Mouse (Mus musculus): ENCODE data around the gene Rrp1b. TPM values are rescaled to one million over a fixed set of nuclear protein-coding genes. Genes with fewer than 3 reads are reported as not detected.
"Not testable (repeated sequence)": the region's sequence is repeated elsewhere in the genome, so short reads cannot be mapped to it uniquely, and the experiment has no call there.

The Rrp1b gene
- total RNA-seq, 2 experiments from 2014 or later = 16.2 to 16.8 TPM

DNA sequence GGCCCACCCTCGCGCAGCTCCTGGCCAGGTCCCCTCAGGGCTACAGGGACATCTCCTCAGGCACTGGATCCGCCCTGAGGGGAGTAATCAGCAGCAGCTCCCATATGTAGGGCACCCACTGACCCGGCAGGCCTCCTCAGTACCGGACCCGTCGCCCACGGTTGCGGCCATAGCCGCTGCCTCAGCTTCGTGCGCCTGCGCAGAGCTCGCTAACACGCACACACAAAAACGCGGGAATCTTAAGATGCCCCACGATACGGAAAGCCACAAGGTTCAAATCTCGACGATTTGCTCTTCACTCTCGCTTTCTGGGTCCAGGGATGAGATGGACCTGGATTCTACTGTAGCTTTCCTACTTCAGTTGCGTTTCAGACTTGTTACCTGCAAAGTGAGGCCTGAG is 1.6 kb upstream of the Rrp1b start:
- DNase-seq = no peak

DNA sequence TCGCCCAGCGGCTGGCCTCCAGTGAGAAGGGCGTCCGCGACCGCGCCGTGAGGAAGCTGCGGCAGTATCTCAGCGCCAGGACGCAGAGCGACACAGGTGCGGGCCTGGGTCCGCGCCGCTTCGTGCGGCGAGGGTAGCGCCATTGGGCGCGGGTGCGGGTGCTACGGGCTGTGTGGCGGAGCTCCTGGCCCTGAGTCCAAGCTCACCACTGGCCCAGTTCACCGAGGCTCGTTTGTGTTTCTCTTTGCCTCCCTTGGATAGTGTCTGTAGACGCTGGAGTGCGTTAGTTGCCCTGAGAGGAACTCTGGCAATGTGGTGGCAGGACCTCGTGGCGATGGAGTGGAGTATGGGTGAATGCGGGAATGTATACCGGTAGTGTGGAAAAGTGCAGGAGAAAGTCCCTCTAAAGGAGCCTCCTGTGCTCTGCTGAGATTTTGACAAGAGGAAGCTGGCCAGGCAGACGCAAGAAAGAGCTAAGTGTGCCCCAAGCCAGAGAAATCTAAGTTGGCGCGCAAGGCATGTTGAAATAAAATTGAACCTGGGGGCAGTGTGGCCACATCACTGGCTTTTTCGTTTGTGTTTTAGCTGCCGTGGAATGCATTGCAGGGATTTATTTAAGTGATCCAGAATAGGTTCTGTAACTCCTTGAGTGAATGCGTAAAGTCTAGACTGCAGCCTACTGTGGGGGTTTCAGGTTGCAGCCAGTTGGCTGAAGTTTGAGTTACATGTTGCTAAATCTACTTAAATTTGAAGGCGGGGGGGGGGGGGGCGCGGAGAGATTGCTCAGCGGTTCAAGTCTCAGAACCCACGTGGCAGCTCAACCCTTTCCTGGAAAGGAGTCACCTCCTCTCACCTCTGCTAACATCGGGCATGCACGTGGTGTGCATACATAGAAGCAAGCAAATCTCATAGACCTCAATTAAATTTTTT is 874 bp downstream of the Rrp1b start:
- DNase-seq = no peak

DNA sequence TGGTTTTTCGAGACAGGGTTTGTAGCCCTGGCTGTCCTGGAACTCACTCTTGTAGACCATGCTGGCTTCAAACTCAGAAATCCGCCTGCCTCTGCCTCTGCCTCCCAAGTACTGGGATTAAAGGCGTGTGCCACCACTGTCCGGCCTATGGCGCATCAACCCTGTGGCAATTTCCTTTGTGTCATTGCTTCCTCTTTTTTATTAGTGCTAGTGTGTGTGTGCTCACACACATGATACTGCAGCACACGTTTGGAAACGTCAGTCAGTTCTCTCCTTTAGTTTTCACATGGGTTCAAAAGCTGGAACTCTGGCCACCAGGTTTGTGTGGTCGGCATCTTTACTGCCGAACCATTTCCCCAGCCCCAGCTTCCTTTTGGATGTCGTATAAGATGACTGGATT is 4.4 kb downstream of the Rrp1b start:
- DNase-seq = no peak

DNA sequence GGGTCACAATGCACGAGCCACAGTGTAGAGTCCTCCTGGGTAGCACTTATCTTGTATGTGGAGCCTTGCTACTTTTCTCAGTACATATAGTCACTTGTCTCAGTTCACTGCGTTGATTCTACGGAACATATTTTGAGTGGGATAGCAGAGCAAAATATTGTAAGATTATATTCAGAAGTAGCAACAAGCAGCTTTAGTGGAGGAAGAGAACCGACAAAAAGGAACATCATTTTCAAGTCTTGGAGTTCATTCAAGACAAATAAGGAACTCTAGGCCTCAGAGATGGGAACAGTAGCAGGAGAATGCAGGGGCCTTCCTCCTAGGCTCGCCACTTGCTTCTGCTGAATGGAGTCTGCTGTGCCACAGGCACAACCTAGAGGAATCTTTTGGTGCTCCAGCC is 10.6 kb downstream of the Rrp1b start:
- DNase-seq = no peak

DNA sequence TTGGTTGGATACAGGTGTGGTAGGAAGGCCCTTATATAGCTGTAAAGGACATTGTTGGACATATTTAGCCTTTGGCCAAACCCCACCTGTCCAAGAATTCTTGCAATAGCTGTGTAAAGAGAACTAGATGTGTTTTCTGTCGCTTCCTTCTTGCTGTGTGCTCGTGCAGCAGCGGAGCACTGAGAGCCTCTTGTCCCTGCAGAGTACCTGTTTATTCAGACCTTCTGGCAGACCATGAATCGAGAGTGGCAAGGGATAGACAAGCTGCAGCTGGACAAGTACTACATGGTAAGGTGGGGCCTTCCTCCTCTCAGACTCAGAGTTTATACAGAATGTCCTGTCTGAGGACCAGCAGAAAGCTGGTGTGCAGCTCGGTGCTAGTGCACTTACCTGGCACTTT is 12.5 kb downstream of the Rrp1b start:
- no peak for DNase-seq

DNA sequence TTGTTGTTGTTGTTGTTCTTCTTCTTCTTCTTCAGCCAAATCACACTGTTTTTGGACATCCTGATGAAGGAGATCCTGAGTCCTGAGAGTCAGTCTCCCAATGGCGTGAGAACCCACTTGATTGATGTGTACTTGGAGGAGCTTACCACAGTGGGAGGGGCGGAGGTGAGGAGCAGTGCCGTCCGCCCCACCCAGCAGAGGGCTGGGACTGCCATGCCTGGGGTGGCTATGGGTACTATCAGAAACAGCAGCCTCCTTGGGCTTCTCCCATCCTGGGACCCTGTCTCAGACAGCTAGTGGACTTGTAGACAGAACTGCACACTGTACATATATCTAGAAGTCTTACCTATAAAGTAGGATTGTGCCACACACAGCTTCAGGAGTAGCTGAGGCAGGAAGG is 14.0 kb downstream of the Rrp1b start:
- no peak for DNase-seq

DNA sequence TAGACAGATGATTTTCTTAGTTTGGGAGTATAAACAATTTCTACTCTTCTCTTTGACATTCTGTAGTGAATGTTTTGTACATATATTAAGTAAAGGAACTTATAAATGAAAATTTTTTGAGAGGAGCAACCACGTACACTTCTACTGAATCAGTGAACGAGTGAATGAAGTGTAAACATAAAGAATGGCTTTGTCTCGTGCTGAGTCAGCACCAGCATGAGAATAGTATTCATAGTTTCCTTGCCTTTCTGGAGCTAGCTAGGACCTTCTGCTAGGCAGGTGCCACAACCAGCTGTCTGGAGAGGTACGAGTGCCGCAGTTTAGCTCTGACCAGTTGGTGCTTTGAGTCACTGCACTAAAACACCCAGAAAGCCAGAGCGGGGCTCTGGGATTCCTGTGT is 14.7 kb downstream of the Rrp1b start:
- DNase-seq = no peak

DNA sequence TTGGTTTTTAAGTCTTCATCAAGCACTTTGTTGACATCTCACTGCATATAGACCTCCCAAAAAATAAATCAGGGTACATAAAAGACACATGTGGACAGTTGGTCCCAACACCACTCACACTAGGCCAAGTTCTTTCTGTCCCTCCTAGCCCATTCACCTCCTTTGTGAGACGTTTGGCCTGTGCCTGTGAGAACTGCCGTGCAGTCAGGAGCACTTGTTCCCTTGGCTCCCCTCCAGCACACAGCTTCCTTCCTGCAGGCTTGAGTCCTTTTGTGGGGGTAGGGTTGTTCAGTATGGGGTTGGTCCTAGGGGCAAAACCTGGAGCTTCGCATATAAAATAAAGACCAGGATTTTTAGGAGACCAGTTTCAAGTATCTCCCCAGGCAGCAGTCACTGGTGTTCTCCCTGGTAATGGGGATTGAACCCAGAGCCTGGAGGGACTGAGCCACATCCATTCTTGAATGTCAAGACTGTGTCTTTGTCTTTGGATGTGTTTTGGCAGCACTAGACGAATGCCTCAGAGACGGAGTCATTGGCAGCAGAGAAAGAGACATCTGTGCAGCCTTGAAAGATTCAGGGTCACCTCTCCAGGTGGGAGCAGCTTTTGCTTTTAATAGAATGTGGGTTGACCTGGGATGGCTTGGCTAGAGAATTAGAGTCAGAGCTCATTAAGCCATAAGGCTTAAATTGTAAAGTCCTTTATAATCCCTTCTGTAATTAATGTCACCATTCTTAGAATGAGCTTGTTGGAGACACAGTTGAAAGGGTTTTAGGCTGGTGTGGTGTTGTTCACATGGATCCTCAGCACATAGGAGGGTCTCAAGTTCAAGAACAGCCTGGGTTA is 16.6 kb downstream of the Rrp1b start:
- DNase-seq = peak; percentile 42

DNA sequence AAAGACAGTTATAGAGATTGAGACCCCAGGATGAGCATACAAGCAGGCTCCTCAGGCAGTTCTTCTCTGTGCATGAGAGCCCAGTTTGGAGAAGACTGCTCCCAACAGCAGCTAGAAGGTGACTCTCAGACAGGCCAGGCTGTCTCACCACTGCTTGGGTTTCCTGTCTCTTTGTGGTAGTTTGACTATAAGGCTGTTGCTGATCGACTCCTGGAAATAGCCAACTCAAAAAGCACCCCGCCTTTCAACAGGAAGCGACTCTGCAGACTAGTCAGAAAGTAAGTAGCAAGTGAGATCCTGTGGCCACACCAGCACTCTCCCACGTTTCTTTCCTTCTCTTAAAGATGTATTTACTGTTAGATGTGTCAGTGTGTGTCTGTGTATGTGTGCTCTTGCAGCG is 17.8 kb downstream of the Rrp1b start:
- DNase-seq = no peak

DNA sequence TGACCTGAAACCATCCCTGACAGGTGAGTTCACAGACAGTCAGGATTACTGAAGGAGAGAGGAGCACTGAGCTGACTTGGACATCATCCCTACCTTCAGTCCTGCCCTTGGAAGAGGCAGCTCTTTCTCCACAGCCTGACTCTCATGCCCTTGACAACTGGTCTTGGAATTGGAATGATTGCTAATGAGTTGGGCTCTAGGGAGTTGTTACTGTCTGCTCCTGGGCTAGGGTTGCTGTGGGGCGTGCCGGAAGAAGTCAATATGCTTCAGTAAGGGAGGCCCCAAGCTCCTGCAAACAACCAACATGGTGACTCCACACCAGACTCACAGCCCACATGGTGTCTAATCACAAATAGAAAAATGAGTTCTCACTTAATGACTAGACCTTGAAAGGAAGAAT is 21.9 kb downstream of the Rrp1b start:
- no peak for DNase-seq

DNA sequence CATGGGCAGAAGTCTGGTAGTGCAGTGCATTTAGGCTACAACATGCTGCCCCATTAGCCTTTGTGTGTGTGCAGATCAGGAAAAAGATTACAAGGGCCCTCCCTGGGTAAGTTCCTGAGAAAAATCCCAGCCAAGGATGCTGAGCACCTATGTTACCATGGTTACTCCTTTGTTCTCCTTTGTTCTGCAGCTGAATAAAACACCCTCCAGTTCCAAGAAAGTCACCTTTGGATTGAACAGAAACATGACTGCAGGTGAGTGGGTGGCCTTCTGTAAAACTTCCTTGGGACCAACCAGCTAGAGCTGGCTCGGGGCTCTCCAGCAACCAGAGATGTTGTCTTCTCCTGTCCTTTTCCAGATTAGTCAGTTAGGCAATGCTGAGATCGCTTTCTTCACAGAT is 23.2 kb downstream of the Rrp1b start:
- no peak for DNase-seq

DNA sequence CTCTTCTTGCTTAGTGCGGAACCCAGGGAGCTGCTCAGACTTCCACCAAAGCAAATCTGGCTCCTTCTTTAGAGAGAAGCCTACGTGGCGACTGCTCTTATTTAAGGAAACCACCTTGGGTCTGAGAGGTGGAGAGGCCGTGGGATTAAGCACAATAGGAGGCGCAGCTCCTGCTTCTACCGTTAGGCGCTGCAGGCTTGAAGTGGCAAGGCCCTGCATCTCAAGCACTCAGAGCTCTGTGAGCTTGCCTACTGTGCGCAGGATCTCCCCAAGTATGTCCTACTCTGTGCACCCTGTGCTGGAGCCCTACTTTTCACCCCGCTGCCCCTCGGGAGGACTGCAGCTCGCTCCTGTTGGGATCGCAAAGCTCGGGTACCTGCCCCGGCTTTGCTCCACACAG is 25.3 kb downstream of the Rrp1b start:
- DNase-seq = no peak

DNA sequence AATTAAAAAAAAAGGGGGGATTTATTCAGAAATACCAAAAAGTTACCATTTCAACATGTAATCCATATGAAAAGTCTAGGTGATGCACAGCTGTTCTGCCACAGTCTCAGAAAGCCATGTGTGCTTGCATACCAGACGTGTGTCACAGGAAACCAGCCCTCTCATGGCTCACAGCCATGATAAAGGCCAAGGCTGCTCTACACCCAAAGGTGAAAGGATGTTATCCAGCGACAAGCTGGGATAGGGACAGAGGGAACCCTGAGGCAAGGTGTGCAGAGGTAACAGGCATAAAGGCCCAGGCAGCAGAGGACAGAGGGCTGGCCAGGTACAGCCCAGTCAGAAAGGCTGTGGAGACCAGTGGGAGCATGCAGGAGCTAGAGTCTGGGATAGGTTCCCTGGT is 27.8 kb downstream of the Rrp1b start:
- DNase-seq = no peak

DNA sequence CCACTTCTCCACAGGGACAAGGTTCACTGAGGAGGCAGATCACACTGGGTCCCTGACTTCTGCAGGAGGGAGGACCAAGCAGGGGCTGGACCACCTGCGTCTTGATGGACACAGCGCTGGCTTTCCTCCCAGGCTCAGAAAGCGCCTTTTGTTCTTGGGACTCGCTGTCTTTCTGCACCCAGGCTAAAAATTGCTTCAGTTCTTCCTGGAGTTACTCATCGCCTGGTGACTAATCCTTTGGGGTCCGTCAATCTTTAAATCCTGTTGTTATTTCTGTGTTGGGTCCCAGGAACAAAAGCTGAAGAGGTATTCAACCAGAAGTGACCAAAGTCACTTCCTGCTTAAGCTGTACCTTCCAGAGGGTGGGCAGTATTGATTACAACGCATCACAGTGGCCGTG is 28.9 kb downstream of the Rrp1b start:
- DNase-seq = not testable (repeated sequence)

DNA sequence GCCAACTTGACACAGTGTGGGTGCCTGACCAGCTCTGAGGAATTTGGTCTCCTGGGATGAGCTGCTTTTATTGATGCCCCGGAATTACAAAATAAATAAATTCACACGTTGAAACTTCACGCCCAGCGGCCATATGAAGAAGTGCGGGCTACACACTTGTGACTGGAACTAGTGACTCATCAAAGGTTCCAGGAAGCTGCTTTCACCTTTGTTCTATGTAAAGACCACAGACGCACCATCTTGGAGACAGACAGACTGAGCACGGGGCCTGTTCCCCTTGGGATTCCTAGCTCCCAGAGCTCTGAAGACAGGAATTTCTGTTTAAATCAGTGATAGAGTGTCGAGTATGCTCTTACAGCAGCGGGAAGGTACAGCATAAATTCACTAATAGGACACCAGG is 31.6 kb downstream of the Rrp1b start:
- no peak for DNase-seq

DNA sequence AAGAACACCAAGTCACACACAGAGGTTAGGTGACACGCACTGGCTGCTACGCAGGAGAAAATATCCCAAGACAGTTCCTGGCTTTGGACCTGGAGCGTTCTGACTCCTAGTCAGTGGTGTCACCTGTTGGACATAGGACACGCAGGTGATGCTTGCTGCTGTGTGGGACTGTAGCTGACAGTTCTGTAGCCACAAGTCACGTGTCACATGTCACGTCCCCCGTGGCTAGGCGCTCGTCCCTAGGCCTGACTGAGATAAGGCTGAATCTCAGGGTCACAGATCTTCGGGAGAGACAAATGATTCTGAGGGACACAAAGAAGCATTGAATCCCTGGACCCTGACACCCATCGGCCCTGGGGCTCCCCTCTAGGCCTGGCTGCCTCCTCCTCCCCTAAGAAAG is 32.5 kb downstream of the Rrp1b start:
- DNase-seq = no peak

DNA sequence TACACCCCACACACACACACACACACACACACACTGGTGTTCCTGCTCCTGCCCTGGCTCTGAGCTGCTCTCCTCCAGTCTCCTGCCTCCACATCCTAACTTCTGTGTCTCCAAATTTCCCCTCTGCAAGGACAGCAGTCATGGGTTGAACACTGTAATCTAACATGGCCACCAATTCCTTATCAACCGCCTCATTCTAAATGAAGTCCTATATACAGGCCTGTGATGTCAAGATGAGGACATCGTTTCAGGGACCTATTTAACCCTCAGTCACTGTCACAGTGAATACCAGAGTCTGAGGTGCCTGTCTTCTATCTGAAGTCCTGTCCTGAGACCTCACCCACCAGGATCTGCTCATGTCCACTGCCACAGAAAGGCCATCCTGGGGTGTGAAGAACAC is 32.9 kb downstream of the Rrp1b start:
- DNase-seq = no peak

DNA sequence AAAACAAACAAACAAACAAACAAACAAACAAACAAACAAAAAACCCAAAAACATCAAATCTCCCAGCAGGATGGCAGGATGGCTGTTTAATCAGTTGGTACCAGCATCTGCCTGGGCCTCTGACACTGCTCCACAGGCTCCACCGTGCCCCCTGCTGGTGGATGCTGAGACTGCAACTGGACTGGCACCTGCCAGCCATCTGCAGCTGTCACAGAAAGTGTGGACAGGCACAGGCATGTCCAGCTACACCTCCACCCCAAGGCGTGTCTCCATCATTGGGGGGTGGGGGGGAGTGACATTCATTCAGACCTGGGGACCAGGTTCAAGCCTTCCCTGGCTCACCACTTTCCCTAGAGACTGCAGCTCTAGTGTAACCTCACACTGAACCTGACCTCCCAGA is 37.5 kb downstream of the Rrp1b start:
- peak; percentile 94 for DNase-seq

DNA sequence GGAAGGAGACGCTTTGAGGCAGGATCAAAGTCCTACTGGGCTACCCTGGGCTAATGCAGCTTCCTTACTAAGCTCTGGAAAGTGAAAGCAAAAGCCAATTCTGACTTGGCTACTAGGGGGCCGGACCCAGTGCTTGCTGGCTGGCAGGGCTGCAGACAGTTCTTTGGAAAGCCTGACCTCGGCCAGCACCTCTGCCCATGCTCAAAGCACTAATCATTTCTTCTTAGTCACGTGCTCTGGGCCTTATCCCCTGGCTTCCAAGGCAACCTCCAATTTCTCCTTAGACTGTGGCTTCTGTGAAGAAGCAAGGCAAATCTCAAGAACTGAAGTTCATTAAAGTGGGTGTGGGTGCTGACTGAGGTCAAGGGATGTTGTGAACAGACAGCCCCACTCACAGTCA is 38.8 kb downstream of the Rrp1b start:
- DNase-seq = no peak

DNA sequence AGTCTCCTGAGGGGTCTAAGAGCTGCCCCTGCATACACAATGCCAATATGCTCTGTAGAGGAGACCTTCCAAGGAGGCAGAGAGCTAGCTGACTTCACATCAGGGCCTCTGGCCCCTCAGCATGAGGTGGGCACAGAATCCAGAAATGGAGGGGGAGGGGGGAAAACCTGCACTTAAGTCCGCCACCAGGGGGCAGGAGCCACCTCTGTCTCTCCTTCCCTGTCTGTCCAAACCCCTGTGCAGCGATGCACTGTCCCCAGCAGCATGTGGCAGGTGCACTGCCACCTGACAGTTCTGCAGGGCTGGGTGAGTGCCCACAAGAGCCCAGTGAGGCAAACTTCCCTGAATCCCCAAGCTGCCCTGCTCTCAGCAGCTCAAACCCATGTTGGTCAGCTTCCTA is 39.3 kb downstream of the Rrp1b start:
- DNase-seq = peak; percentile 75

DNA sequence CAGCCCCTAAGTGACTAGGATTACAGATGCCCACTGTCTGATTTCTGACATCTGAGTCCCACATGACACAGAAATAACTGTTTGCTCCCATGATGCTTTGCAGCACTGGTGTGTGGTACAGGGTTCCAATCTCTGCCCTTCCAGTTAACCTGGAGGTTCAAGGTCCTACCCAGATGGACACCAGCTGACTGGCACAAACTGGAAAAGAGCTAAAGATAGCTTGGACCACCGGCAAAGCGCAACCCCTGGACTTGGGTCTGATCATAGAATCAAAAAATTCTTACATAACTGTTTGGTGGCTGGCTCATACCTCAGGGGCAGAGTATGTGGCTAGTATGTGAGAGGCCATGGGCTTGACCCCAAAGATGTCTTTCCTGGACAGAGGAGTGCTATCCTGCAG is 47.5 kb downstream of the Rrp1b start:
- DNase-seq = no peak

DNA sequence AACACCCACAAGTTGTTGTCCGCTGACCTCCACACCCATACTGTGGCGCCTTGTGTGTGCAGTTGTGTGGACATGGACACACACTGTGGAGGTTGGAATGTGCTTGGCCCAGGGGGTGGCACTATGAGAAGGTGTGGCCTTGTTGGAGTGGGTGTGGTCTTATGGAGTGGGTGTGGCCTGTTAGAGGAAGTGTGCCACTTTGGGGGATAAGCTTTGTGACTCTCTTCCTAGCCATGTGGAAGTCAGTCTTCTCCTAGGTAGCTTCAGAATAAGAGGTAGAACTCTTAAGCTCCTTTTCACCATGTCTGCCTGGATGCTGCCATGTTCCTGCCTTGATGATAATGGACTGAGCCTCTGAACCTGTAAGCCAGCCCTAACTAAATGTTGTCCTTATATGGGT is 51.2 kb downstream of the Rrp1b start:
- DNase-seq = no peak

DNA sequence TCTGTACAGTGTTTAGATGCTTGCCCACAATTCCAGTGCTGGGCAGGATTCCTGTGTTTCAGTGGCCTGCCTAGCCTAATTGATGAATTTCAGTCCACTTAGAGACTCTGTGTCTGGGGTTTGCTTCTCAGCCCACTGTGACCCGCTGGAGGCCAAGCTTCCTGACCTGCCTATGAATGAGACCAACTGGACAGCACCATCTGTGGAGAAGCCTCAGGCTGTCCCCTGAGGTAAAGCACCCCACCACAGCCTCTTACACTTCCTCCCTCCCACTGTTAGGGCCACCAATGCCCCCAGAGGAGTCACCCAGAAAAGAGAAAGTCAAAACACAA is 55.1 kb downstream of the Rrp1b start:
- no peak for DNase-seq

Measured in heart, postnatal 4 days (tissue).